Mouse (Mus musculus): ENCODE results near the gene Tamm41.

DNA sequence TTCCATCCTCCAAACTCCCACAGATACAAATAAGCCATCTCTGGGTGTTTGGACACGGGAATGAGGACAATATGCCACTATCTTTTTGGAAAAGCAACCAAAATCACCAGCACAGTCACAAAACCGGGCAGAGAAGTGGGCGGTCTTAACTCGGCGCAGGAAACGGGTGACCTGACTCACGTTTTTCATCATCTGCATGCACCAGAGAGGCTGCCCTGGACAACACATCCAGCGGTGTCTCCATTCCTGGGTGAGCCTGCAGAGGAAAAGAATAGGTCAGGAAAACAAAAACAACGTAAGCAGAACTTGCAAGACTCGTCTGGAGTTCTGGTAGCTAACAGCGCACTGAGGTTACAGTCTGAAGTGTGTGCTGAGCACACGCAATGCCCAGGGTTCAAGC is 79.9 kb downstream of the Tamm41 start:
- no peak for TF ChIP-seq POLR2A (IDR thresholded peaks at IDR 0.05; ENCODE audit: insufficient read depth, low read depth, low read length)
- no peak for TF ChIP-seq CTCF (IDR thresholded peaks at IDR 0.05; ENCODE audit: insufficient read depth, low read depth, low read length)
